Mouse (Mus musculus) limb, embryonic 10.5 days (tissue): ENCODE data around the gene Sacs. TPM values are rescaled to one million over a fixed set of nuclear protein-coding genes. Genes with fewer than 3 reads are reported as not detected.
"Not testable (repeated sequence)": the region's sequence is repeated elsewhere in the genome, so short reads cannot be mapped to it uniquely, and the experiment has no call there.

Experiments
- DNase-seq: peaks from one replicate; pipeline ENCODE4 v3.0.0-alpha.2; 2017; ENCODE audit warnings: low spot score
- H3K27ac ChIP-seq: fragments of 300-500 bp; sonication (generic); 2 replicates; pipeline ENCODE4 v1.5.1; 2016; ENCODE audit warnings: mild to moderate bottlenecking
- H3K27me3 ChIP-seq: fragments of 300-500 bp; sonication (generic); 2 replicates; pipeline ENCODE4 v1.6.1; 2016; ENCODE audit warnings: low read depth, mild to moderate bottlenecking; ENCODE audit not compliant: poor library complexity, severe bottlenecking
- H3K36me3 ChIP-seq: fragments of 300-500 bp; sonication (generic); 2 replicates; pipeline ENCODE4 v1.6.1; 2016; ENCODE audit warnings: mild to moderate bottlenecking, moderate library complexity
- H3K4me1 ChIP-seq: fragments of 300-500 bp; sonication (generic); 2 replicates; pipeline ENCODE4 v1.6.1; 2016
- H3K4me3 ChIP-seq: fragments of 300-500 bp; sonication (generic); 2 replicates; pipeline ENCODE4 v1.5.1; 2016; ENCODE audit warnings: mild to moderate bottlenecking, moderate library complexity
- H3K9me3 ChIP-seq: fragments of 300-500 bp; sonication (generic); replicated peaks from 2 replicates; pipeline ENCODE4 v1.6.1; 2016; ENCODE audit warnings: mild to moderate bottlenecking
- WGBS: fragments of 180-500 bp; shearing (Covaris S2); methylation state at CpG from one replicate; pipeline ENCODE4 v1.1.7; 2016; 5-methylcytosine and 5-hydroxymethylcytosine counted together
- polyA plus RNA-seq: library from polyadenylated mRNA; unstranded; fragments of >200 nt; fragmentation: Nextera tagmentation; extraction: Ambion mirVana; gene quantifications from 2 replicates; pipeline ENCODE4 v1.2.1, GENCODE M21; 2016

The Sacs gene
- 2.1 TPM in 2 replicates for polyA plus RNA-seq

- Histone ChIP-seq H3K27ac (peak within 1 kb of the TSS; percentile 72), H3K36me3 (no peaks in the 10 kb centered on the region), H3K9me3 (no peaks in the 10 kb centered on the region), H3K4me3 (peak within 1 kb of the TSS; percentile 55), H3K4me1 (peaks cover 6% of the 10 kb centered on the region; the same call in 1 of the 2 replicates), H3K27me3 (peaks cover 32% of the 10 kb centered on the region)
- WGBS, result 5% methylated on average over 23 of the region's 23 CpGs
- DNase-seq, result peak; percentile 65
These were observed at the start of gene Sacs for GRCm38 (mm10) chr14:61137994-61138726. TSS of gene Sacs (plus strand) at chr14:61138457.

DNA sequence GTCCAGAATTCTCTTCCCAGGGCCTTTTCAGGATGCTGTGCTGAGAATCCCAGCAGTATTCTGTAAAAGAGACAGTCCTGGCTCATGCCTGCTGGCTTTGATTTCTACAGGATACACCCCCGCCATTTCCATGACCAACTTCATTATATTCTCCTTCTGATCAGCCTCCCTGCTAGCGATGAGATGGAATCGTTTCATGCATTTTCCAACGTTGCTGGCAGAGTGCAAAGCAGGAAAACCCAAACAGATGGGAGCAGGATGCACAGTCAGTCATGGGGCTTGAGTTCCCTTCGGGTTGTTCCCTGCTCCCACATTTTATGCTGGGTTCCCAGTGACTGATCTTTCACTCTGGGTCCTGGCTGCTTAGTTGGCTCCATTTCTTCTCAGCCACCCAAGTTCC is 47.3 kb upstream of the Sacs start:
- Histone ChIP-seq H3K4me1 (no peaks in the 10 kb centered on the region), H3K36me3 (no peaks in the 10 kb centered on the region), H3K4me3 (no peak overlapping the region), H3K27ac (no peak overlapping the region), H3K9me3 (no peaks in the 10 kb centered on the region), H3K27me3 (no peaks in the 10 kb centered on the region)
- WGBS, result 87% methylated on average over 5 of the region's 5 CpGs
- no peak for DNase-seq

- no peaks in the 10 kb centered on the region for H3K27me3 ChIP-seq
- no peaks in the 10 kb centered on the region for H3K36me3 ChIP-seq
- no peaks in the 10 kb centered on the region for H3K4me1 ChIP-seq
- no peaks in the 10 kb centered on the region for H3K9me3 ChIP-seq
- no peak overlapping the region for H3K4me3 ChIP-seq
- DNase-seq, result no peak
- WGBS, result 91% methylated on average over 3 of the region's 3 CpGs
- H3K27ac ChIP-seq, result no peak overlapping the region
These were observed 46.2 kb upstream of the Sacs start for GRCm38 (mm10) chr14:61092073-61092472.

- no peak overlapping the region for H3K27ac ChIP-seq
- H3K9me3 ChIP-seq, result no peaks in the 10 kb centered on the region
- no peaks in the 10 kb centered on the region for H3K36me3 ChIP-seq
- DNase-seq, result no peak
- no peaks in the 10 kb centered on the region for H3K4me1 ChIP-seq
- 89% methylated on average over 12 of the region's 12 CpGs for WGBS
- no peak overlapping the region for H3K4me3 ChIP-seq
- H3K27me3 ChIP-seq, result no peaks in the 10 kb centered on the region
These were observed 40.2 kb upstream of the Sacs start for GRCm38 (mm10) chr14:61097974-61098625.

DNA sequence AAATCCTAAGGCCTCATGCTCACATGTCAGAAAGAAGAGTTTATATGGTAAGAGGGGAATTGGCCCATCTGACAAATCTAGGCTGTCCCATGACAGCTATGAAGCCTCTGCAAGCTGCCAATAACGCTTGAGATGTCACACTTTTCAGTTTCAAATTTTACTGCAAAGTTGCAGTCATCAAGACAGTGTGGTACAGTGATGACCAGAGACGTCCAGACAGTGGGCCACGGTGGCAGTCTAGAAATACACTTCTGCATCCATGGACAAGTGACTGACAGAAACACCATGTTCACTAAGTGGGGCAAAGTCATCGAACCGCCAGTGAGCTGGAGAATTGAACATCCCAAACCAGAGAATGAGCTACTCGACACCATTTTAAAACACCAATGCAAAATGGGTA is 37.5 kb upstream of the Sacs start:
- Histone ChIP-seq H3K9me3 (no peaks in the 10 kb centered on the region), H3K27ac (no peak overlapping the region), H3K4me3 (no peak overlapping the region), H3K4me1 (no peaks in the 10 kb centered on the region), H3K27me3 (no peaks in the 10 kb centered on the region), H3K36me3 (no peaks in the 10 kb centered on the region)
- WGBS, result 92% methylated on average over 6 of the region's 6 CpGs
- no peak for DNase-seq

DNA sequence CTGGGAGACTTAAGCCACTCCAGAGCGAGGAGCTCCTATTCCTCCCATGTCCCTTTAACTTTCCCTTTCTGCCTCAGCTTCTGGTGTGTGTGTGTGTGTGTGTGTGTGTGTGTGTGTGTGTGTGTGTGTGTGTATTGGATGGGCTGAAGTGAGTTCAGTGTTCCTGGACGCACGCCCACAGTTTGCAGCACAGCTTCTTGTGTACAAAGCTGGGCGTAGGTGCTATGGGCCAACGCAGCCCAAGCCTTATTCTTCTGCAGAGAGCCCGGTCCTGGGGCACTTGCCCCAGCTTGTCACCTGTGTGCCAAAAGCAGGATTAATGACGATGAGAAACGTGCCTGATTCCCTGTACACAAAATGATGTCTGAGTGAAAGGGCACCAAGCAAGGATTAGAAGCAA is 31.9 kb upstream of the Sacs start:
- Histone ChIP-seq H3K27ac (no peak overlapping the region), H3K4me1 (no peaks in the 10 kb centered on the region), H3K9me3 (no peaks in the 10 kb centered on the region), H3K4me3 (no peak overlapping the region), H3K36me3 (no peaks in the 10 kb centered on the region), H3K27me3 (peaks cover 5% of the 10 kb centered on the region; the same call in 1 of the 2 replicates)
- DNase-seq, result no peak
- WGBS, result 83% methylated on average over 8 of the region's 8 CpGs

DNA sequence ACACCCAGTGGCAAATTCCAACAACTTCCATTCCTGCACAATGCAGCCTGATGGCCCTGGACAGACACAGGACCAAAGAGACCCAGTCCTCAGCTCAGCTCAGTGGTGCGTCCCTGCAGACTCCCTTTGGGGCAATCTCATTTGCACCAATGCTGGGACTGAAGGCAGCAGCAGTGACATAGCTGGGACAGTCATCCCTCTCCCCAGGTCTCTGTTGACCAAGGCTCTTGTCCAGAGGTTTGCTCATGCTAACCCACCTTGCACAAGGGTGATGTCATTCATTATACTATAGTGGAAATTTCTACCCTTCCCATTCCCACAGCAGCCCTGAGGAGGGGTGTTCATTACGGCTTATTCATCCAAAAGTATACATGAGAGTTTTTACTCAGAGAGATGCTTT is 29.6 kb upstream of the Sacs start:
- Histone ChIP-seq H3K27me3 (peaks cover 5% of the 10 kb centered on the region; the same call in 1 of the 2 replicates), H3K4me3 (no peak overlapping the region), H3K9me3 (no peaks in the 10 kb centered on the region), H3K36me3 (no peaks in the 10 kb centered on the region), H3K4me1 (no peaks in the 10 kb centered on the region), H3K27ac (no peak overlapping the region)
- WGBS, result 86% methylated on average over 2 of the region's 2 CpGs
- no peak for DNase-seq

- Histone ChIP-seq H3K9me3 (no peaks in the 10 kb centered on the region), H3K27ac (no peak overlapping the region), H3K36me3 (no peaks in the 10 kb centered on the region), H3K4me1 (no peaks in the 10 kb centered on the region), H3K27me3 (no peaks in the 10 kb centered on the region), H3K4me3 (no peak overlapping the region)
- 7% methylated on average over 11 of the region's 11 CpGs for WGBS
- DNase-seq, result peak; percentile 88
These were observed 25.9 kb upstream of the Sacs start for GRCm38 (mm10) chr14:61112404-61112803.

DNA sequence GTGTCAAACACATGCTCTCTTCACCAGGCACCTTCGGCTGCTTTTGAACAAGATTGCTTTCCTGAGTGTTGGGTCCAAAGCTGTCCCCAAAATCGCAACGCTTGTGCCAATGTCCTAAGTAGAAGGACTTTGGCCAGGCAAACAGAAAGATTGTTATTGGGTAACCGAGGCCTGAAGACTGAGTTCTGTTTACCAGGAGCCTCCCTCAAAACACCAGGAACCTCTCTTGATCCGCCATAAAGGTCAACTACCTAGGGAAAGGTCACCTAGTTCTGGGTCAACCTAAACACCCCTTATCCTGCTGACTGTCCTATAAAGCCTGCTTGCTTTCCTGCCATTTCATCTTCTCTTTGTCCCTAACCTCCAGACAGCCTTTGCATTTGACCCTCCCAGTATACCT is 13.5 kb upstream of the Sacs start:
- Histone ChIP-seq H3K27ac (no peak overlapping the region), H3K4me1 (no peaks in the 10 kb centered on the region), H3K9me3 (no peaks in the 10 kb centered on the region), H3K4me3 (no peak overlapping the region), H3K27me3 (no peaks in the 10 kb centered on the region), H3K36me3 (no peaks in the 10 kb centered on the region)
- no peak for DNase-seq
- 85% methylated on average over 5 of the region's 5 CpGs for WGBS

- Histone ChIP-seq H3K27ac (no peak overlapping the region), H3K4me1 (no peaks in the 10 kb centered on the region), H3K27me3 (no peaks in the 10 kb centered on the region), H3K36me3 (no peaks in the 10 kb centered on the region), H3K9me3 (no peaks in the 10 kb centered on the region), H3K4me3 (no peak overlapping the region)
- no peak for DNase-seq
- whole genome bisulfite sequencing, result 89% methylated on average over 6 of the region's 6 CpGs
These were observed 13.1 kb upstream of the Sacs start for GRCm38 (mm10) chr14:61125201-61125600.

GRCm38 (mm10) chr14:61127365-61127764 is 10.9 kb upstream of the Sacs start:
- not testable (repeated sequence) for H3K27ac ChIP-seq, DNase-seq, H3K4me3 ChIP-seq, H3K9me3 ChIP-seq, H3K36me3 ChIP-seq, H3K27me3 ChIP-seq, H3K4me1 ChIP-seq
- WGBS, result 80% methylated on average over 6 of the region's 6 CpGs

DNA sequence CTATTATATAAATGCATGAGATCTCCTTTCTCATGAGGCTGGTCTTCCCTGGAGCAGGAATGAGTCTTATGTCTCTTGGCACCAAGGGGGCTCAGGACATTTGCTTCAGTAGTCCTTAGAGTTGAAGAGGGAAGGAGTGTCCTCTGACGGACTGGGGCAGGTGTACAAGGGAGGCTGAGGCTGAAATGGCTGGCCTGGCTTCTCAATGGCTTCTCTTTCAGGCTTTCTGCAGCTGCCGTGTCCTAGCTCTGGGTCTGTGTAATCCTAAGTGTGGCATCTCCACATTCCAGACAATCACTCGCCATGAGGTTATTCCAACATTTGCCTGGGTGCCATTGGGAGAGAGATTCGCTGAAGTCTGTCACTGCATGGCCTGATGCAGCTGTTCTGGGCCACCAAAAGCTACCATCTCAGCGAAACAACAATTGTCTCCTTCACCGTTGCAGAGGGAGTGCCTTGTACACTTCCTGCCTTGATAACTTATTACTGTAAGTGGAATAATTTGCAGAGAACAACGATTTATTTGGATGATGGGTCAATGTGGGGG is 9.2 kb upstream of the Sacs start:
- Histone ChIP-seq H3K27me3 (no peaks in the 10 kb centered on the region), H3K27ac (no peak overlapping the region), H3K9me3 (no peaks in the 10 kb centered on the region), H3K4me3 (no peak overlapping the region), H3K36me3 (no peaks in the 10 kb centered on the region), H3K4me1 (no peaks in the 10 kb centered on the region)
- WGBS, result 79% methylated on average over 7 of the region's 7 CpGs
- no peak for DNase-seq

GRCm38 (mm10) chr14:61132556-61132955 is 5.7 kb upstream of the Sacs start:
- H3K27ac ChIP-seq, result no peak overlapping the region
- H3K4me1 ChIP-seq, result no peaks in the 10 kb centered on the region
- peaks cover 4% of the 10 kb centered on the region for H3K27me3 ChIP-seq
- no peak for DNase-seq
- H3K9me3 ChIP-seq, result no peaks in the 10 kb centered on the region
- H3K36me3 ChIP-seq, result no peaks in the 10 kb centered on the region
- WGBS, result 93% methylated on average over 1 of the region's 1 CpGs
- H3K4me3 ChIP-seq, result no peak overlapping the region
